Mouse (Mus musculus): ENCODE data around the gene Saa1. TPM values are rescaled to one million over a fixed set of nuclear protein-coding genes. Genes with fewer than 3 reads are reported as not detected.
A peak's percentile ranks its signal among the peaks of the same experiment; 100 is the strongest.

Gene Saa1
- total RNA-seq, 2 experiments from 2014 or later: not detected

GRCm38 (mm10) chr7:46720460-46720859 is 22.3 kb downstream of the Saa1 start:
- no peak for ATAC-seq (replicated peaks; ENCODE audit: low FRiP score, poor library complexity, severe bottlenecking)

GRCm38 (mm10) chr7:46719526-46719925 is 23.3 kb downstream of the Saa1 start:
- no peak for ATAC-seq (replicated peaks; ENCODE audit: low FRiP score, poor library complexity, severe bottlenecking)

- no peak for ATAC-seq (replicated peaks; ENCODE audit: low FRiP score, poor library complexity, severe bottlenecking)
These were observed 24.0 kb downstream of the Saa1 start for GRCm38 (mm10) chr7:46718591-46719270.

- no peak for ATAC-seq (replicated peaks; ENCODE audit: low FRiP score, poor library complexity, severe bottlenecking)
These were observed 25.9 kb downstream of the Saa1 start for GRCm38 (mm10) chr7:46716897-46717296.

- no peak for ATAC-seq (replicated peaks; ENCODE audit: low FRiP score, poor library complexity, severe bottlenecking)
These were observed 27.2 kb downstream of the Saa1 start, which contains the start of gene Saa3 for GRCm38 (mm10) chr7:46715600-46715999. Gene Saa3 (minus strand): TSS chr7:46715700.

GRCm38 (mm10) chr7:46714518-46714917 is 28.3 kb downstream of the Saa1 start:
- ATAC-seq (replicated peaks; ENCODE audit: low FRiP score, poor library complexity, severe bottlenecking): peak; percentile 53; the same call in 1 of the 2 replicates

GRCm38 (mm10) chr7:46712250-46712649 is 30.5 kb downstream of the Saa1 start:
- ATAC-seq (replicated peaks; ENCODE audit: low FRiP score, poor library complexity, severe bottlenecking): no peak

- peak; percentile 94 for ATAC-seq (replicated peaks; ENCODE audit: low FRiP score, poor library complexity, severe bottlenecking)
These were observed 32.4 kb downstream of the Saa1 start, which contains the start of gene Saal1 for GRCm38 (mm10) chr7:46710390-46710844. Gene Saal1 (minus strand): TSS chr7:46710680.

GRCm38 (mm10) chr7:46700521-46701025 is 42.2 kb downstream of the Saa1 start:
- no peak for ATAC-seq (replicated peaks; ENCODE audit: low FRiP score, poor library complexity, severe bottlenecking)

GRCm38 (mm10) chr7:46696754-46697153 is 46.0 kb downstream of the Saa1 start:
- no peak for ATAC-seq (replicated peaks; ENCODE audit: low FRiP score, poor library complexity, severe bottlenecking)

Other genes with a start within 250 kb of the Saa1 start
- not detected in 2 replicates for gene Sergef, start 103.2 kb downstream of the Saa1 start, total RNA-seq (2015; ENCODE audit: low replicate concordance)
- 0.43 TPM in 1 of 2 replicates, not detected in the other for gene Sergef, start 103.2 kb downstream of the Saa1 start, total RNA-seq (2017; ENCODE audit: low replicate concordance)
- not detected in 2 replicates for gene Tph1, start 70.4 kb downstream of the Saa1 start, total RNA-seq (2015; ENCODE audit: low replicate concordance)
- not detected in 2 replicates for gene Tph1, start 70.4 kb downstream of the Saa1 start, total RNA-seq (2017; ENCODE audit: low replicate concordance)
- 0.38 and 4.2 TPM in 2 replicates for gene Saal1, start 32.3 kb downstream of the Saa1 start, total RNA-seq (2015; ENCODE audit: low replicate concordance)
- gene Saal1, start 32.3 kb downstream of the Saa1 start, total RNA-seq (2017; ENCODE audit: low replicate concordance): 3.3 and 3.9 TPM in 2 replicates
- gene Saa3, start 27.3 kb downstream of the Saa1 start, total RNA-seq (2015; ENCODE audit: low replicate concordance): 9.6 TPM in 1 of 2 replicates, not detected in the other
- not detected in 2 replicates for gene Saa3, start 27.3 kb downstream of the Saa1 start, total RNA-seq (2017; ENCODE audit: low replicate concordance)
- gene Saa4, start 10.4 kb downstream of the Saa1 start, total RNA-seq (2015; ENCODE audit: low replicate concordance): not detected in 2 replicates
- gene Saa4, start 10.4 kb downstream of the Saa1 start, total RNA-seq (2017; ENCODE audit: low replicate concordance): not detected in 2 replicates
- gene Saa2, start 8.8 kb upstream of the Saa1 start, total RNA-seq (2015; ENCODE audit: low replicate concordance): not detected in 2 replicates
- not detected in 2 replicates for gene Saa2, start 8.8 kb upstream of the Saa1 start, total RNA-seq (2017; ENCODE audit: low replicate concordance)
- gene Hps5, start 53.1 kb upstream of the Saa1 start, total RNA-seq (2015; ENCODE audit: low replicate concordance): 13.0 and 16.5 TPM in 2 replicates
- 4.7 and 10.7 TPM in 2 replicates for gene Hps5, start 53.1 kb upstream of the Saa1 start, total RNA-seq (2017; ENCODE audit: low replicate concordance)
- 11.3 and 21.3 TPM in 2 replicates for gene Gtf2h1, start 53.1 kb upstream of the Saa1 start, total RNA-seq (2015; ENCODE audit: low replicate concordance)
- gene Gtf2h1, start 53.1 kb upstream of the Saa1 start, total RNA-seq (2017; ENCODE audit: low replicate concordance): 15.8 and 19.5 TPM in 2 replicates
- gene Ldha, start 98.5 kb upstream of the Saa1 start, total RNA-seq (2015; ENCODE audit: low replicate concordance): 108 and 109 TPM in 2 replicates
- 53.0 and 92.1 TPM in 2 replicates for gene Ldha, start 98.5 kb upstream of the Saa1 start, total RNA-seq (2017; ENCODE audit: low replicate concordance)
- gene Ldhc, start 118.2 kb upstream of the Saa1 start, total RNA-seq (2015; ENCODE audit: low replicate concordance): 3.8 TPM in 1 of 2 replicates, not detected in the other
- 0.56 TPM in 1 of 2 replicates, not detected in the other for gene Ldhc, start 118.2 kb upstream of the Saa1 start, total RNA-seq (2017; ENCODE audit: low replicate concordance)
- 36.6 and 56.5 TPM in 2 replicates for gene Tsg101, start 177.0 kb upstream of the Saa1 start, total RNA-seq (2015; ENCODE audit: low replicate concordance)
- gene Tsg101, start 177.0 kb upstream of the Saa1 start, total RNA-seq (2017; ENCODE audit: low replicate concordance): 19.3 and 26.5 TPM in 2 replicates
- gene Uevld, start 215.5 kb upstream of the Saa1 start, total RNA-seq (2015; ENCODE audit: low replicate concordance): 6.5 and 16.7 TPM in 2 replicates
- 3.9 and 5.9 TPM in 2 replicates for gene Uevld, start 215.5 kb upstream of the Saa1 start, total RNA-seq (2017; ENCODE audit: low replicate concordance)
- not detected in 2 replicates for gene Gm9999, start 240.6 kb upstream of the Saa1 start, total RNA-seq (2015; ENCODE audit: low replicate concordance)
- not detected in 2 replicates for gene Gm9999, start 240.6 kb upstream of the Saa1 start, total RNA-seq (2017; ENCODE audit: low replicate concordance)